Mouse (Mus musculus): ENCODE data around the gene Cln5.

DNA sequence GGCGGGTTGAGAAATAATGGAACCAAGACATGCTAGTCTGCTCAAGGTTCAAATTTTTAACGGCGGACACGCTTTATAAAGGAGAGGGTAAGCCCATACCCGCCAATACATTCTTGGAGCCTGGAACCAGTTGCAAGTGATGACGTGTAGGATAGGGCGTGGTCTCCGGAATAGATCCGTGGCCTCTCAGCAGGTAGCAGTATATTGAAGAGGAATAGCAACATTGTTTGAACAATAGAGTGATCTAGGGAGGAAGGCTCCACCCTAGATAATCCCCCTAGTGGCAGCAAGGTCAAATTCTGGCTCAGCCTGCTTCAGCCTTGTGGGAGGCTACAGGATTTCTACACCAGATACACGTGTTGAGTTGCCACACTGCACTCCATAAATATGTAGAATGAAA, 10.5 kb upstream of the Cln5 start:
- no peak for TF ChIP-seq CTCF (IDR thresholded peaks at IDR 0.05; ENCODE audit: borderline replicate concordance, insufficient read depth, low read depth, low read length)
- no peak for TF ChIP-seq POLR2A (IDR thresholded peaks at IDR 0.05; ENCODE audit: borderline replicate concordance, insufficient read depth, low read length)

Data from cerebellum, adult 2 months (tissue).